Mouse (Mus musculus): ENCODE measurements around the gene Atp8a2. TPM values are rescaled to one million over a fixed set of nuclear protein-coding genes. Genes with fewer than 3 reads are reported as not detected.
"Not testable (repeated sequence)": the region's sequence is repeated elsewhere in the genome, so short reads cannot be mapped to it uniquely, and the experiment has no call there.

Atp8a2 gene
- total and polyA plus RNA-seq, 3 experiments, result 0.11 TPM; not detected in 2

DNA sequence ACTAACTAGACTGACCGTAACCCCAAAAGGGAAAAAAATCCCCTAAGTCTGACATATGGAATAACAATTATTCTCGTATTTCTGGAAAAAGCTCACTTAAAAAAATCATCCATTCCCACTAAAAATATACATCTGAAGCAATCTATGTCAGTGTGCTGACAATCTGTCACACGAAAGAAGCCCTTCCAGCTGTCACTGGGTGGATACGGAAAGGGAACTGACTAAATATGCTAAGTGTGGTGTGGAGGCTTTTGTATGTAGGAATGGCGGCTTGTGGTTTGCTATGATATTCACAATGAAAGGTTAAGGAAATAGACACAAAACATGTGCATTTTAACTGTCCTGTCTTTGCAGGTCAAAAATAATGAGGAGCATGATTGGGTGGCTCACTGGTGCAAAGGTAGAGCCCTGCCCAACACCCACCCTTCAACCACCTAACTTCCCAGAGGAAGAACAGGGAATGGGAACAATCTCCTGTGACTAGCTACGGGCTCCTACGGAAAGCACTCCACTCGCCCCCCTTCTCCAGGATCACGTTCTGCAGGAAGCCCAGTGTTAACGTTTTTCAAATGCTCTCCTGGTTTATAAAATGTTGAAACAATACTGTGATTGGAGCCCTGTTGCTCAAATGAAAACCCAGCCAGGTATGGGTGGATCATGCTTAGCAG lies 360.0 kb downstream of the Atp8a2 start:
- ATAC-seq (ENCODE audit: extremely low read depth, insufficient number of reproducible peaks, low FRiP score, poor library complexity, severe bottlenecking), result no peak

DNA sequence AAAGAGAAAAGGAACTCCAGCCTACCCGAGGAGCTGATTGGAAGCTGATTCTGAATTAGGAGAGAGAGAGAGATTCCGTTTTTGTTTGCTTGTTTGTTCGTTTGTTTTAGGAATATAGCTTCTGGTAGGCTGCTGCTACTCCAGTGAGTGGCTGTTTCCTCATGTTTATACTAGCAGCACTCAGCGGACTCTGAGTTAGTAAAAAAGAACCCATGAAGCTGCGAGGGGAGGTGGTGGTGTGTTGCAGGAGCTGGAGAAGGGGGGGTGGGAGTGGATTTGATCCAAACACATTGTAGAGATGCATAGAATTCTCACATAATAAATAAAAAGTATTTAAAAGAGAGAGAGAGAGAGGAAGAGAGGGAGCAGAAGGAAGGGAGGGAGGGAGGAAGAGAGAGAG lies 367.4 kb downstream of the Atp8a2 start:
- no peaks in the 10 kb centered on the region for H3K9me3 ChIP-seq (replicated peaks)
- no peaks in the 10 kb centered on the region for H3K36me3 ChIP-seq (replicated peaks)
- no peak for TF ChIP-seq GATA1 (IDR thresholded peaks at IDR 0.05; ENCODE audit: borderline replicate concordance, low read length)
- TF ChIP-seq TAL1 (conservative IDR thresholded peaks at IDR 0.05; ENCODE audit: low read depth, low read length), result no peak
- TF ChIP-seq GATA2 (IDR thresholded peaks at IDR 0.05; ENCODE audit: borderline replicate concordance, low read depth, low read length), result no peak
- no peak for TF ChIP-seq POLR2AphosphoS5 (IDR thresholded peaks at IDR 0.05; ENCODE audit: insufficient replicate concordance, low read depth, low read length)
- no peak for TF ChIP-seq CTCF (IDR thresholded peaks at IDR 0.05; ENCODE audit: low read depth, low read length)
- H3K4me3 ChIP-seq (ENCODE audit: low read depth, low read length), result no peak overlapping the region
- DNase-seq (ENCODE audit: low spot score) (no peak), ATAC-seq (ENCODE audit: extremely low read depth, insufficient number of reproducible peaks, low FRiP score, poor library complexity, severe bottlenecking) (no peak)
- H3K27me3 ChIP-seq (ENCODE audit: insufficient read depth, low read length), result no peaks in the 10 kb centered on the region
- no peaks in the 10 kb centered on the region for H3K4me1 ChIP-seq (ENCODE audit: insufficient read depth, low read depth, low read length)

More for the DNA sequence above, 360.0 kb downstream of the Atp8a2 start:
- DNase-seq (ENCODE audit: low spot score), result no peak
- Histone ChIP-seq H3K36me3 (replicated peaks) (no peaks in the 10 kb centered on the region), H3K4me3 (ENCODE audit: low read depth, low read length) (no peak overlapping the region), H3K9me3 (replicated peaks) (peaks cover 23% of the 10 kb centered on the region), H3K27me3 (ENCODE audit: insufficient read depth, low read length) (no peaks in the 10 kb centered on the region), H3K4me1 (ENCODE audit: insufficient read depth, low read depth, low read length) (no peaks in the 10 kb centered on the region)
- TF ChIP-seq CTCF (IDR thresholded peaks at IDR 0.05; ENCODE audit: low read depth, low read length) (no peak), POLR2AphosphoS5 (IDR thresholded peaks at IDR 0.05; ENCODE audit: insufficient replicate concordance, low read depth, low read length) (no peak), GATA1 (IDR thresholded peaks at IDR 0.05; ENCODE audit: borderline replicate concordance, low read length) (no peak), GATA2 (IDR thresholded peaks at IDR 0.05; ENCODE audit: borderline replicate concordance, low read depth, low read length) (no peak), TAL1 (conservative IDR thresholded peaks at IDR 0.05; ENCODE audit: low read depth, low read length) (no peak)

GRCm38 (mm10) chr14:59827409-59827808 lies 369.6 kb downstream of the Atp8a2 start:
- no peak for DNase-seq (ENCODE audit: low spot score)
- Histone ChIP-seq H3K9me3 (replicated peaks) (peaks cover 1% of the 10 kb centered on the region; the same call in 1 of the 2 replicates), H3K4me3 (ENCODE audit: low read depth, low read length) (no peak overlapping the region), H3K27me3 (ENCODE audit: insufficient read depth, low read length) (no peaks in the 10 kb centered on the region), H3K36me3 (replicated peaks) (no peaks in the 10 kb centered on the region), H3K4me1 (ENCODE audit: insufficient read depth, low read depth, low read length) (no peaks in the 10 kb centered on the region)
- no peak for TF ChIP-seq POLR2AphosphoS5 (IDR thresholded peaks at IDR 0.05; ENCODE audit: insufficient replicate concordance, low read depth, low read length)
- no peak for TF ChIP-seq GATA2 (IDR thresholded peaks at IDR 0.05; ENCODE audit: borderline replicate concordance, low read depth, low read length)
- no peak for TF ChIP-seq TAL1 (conservative IDR thresholded peaks at IDR 0.05; ENCODE audit: low read depth, low read length)
- no peak for TF ChIP-seq GATA1 (IDR thresholded peaks at IDR 0.05; ENCODE audit: borderline replicate concordance, low read length)
- TF ChIP-seq CTCF (IDR thresholded peaks at IDR 0.05; ENCODE audit: low read depth, low read length), result no peak
- no peak for ATAC-seq (ENCODE audit: extremely low read depth, insufficient number of reproducible peaks, low FRiP score, poor library complexity, severe bottlenecking)

- ATAC-seq (ENCODE audit: extremely low read depth, insufficient number of reproducible peaks, low FRiP score, poor library complexity, severe bottlenecking), result no peak
- Histone ChIP-seq H3K27me3 (ENCODE audit: insufficient read depth, low read length) (no peaks in the 10 kb centered on the region), H3K4me3 (ENCODE audit: low read depth, low read length) (no peak overlapping the region), H3K9me3 (replicated peaks) (peaks cover 9% of the 10 kb centered on the region; the same call in 1 of the 2 replicates), H3K36me3 (replicated peaks) (no peaks in the 10 kb centered on the region), H3K4me1 (ENCODE audit: insufficient read depth, low read depth, low read length) (no peaks in the 10 kb centered on the region)
- no peak for DNase-seq (ENCODE audit: low spot score)
- no peak for TF ChIP-seq CTCF (IDR thresholded peaks at IDR 0.05; ENCODE audit: low read depth, low read length)
- no peak for TF ChIP-seq GATA1 (IDR thresholded peaks at IDR 0.05; ENCODE audit: borderline replicate concordance, low read length)
- no peak for TF ChIP-seq TAL1 (conservative IDR thresholded peaks at IDR 0.05; ENCODE audit: low read depth, low read length)
- no peak for TF ChIP-seq POLR2AphosphoS5 (IDR thresholded peaks at IDR 0.05; ENCODE audit: insufficient replicate concordance, low read depth, low read length)
- no peak for TF ChIP-seq GATA2 (IDR thresholded peaks at IDR 0.05; ENCODE audit: borderline replicate concordance, low read depth, low read length)
Observed at GRCm38 (mm10) chr14:59820115-59820419, 376.9 kb downstream of the Atp8a2 start.

DNA sequence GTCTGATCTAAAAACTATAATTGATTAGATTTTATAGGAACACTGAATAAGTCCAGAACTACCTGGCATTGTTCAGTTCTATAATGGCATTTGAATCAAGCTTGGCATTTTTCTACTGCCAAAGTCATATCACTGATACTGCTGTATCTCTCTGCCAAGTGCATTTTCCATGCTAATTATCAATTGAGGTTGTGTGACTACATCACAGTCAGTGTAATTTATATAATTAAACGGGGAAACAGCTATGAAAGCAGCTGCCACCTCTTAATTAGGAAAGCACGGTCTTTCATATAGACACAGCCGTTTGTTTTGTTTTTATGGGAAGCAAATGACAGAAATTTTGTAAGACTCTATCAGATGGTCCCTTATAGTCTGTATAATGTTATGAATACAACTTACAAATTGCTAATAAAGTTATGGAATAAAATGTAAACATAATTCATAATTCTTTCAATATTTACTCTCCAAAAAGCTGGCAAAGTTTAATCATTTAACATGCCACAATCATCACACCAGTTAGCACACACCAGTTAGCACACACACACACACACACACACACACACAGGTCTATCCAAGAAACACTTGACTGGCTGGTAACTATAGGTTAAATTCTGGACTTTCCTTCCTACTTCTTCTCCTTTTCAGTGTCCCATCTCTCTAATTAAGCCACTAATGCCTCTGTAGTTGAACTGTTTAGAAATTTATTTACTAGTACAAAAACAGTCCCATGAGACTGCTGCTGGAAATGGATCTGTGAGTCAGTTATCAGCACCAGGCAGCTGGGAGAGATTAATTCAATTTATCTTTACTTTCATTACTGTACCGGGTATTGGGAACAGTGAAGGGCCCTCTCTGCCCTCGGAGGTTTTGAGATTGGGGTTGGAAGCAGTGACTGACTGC lies 377.5 kb downstream of the Atp8a2 start:
- no peak for TF ChIP-seq POLR2AphosphoS5 (IDR thresholded peaks at IDR 0.05; ENCODE audit: insufficient replicate concordance, low read depth, low read length)
- TF ChIP-seq CTCF (IDR thresholded peaks at IDR 0.05; ENCODE audit: low read depth, low read length), result no peak
- no peak for TF ChIP-seq GATA2 (IDR thresholded peaks at IDR 0.05; ENCODE audit: borderline replicate concordance, low read depth, low read length)
- TF ChIP-seq TAL1 (conservative IDR thresholded peaks at IDR 0.05; ENCODE audit: low read depth, low read length), result no peak
- TF ChIP-seq GATA1 (IDR thresholded peaks at IDR 0.05; ENCODE audit: borderline replicate concordance, low read length), result no peak
- Histone ChIP-seq H3K9me3 (replicated peaks) (peaks cover 9% of the 10 kb centered on the region; the same call in 1 of the 2 replicates), H3K4me1 (ENCODE audit: insufficient read depth, low read depth, low read length) (no peaks in the 10 kb centered on the region), H3K27me3 (ENCODE audit: insufficient read depth, low read length) (no peaks in the 10 kb centered on the region), H3K36me3 (replicated peaks) (no peaks in the 10 kb centered on the region), H3K4me3 (ENCODE audit: low read depth, low read length) (no peak overlapping the region)
- ATAC-seq (ENCODE audit: extremely low read depth, insufficient number of reproducible peaks, low FRiP score, poor library complexity, severe bottlenecking) (no peak), DNase-seq (ENCODE audit: low spot score) (no peak)

GRCm38 (mm10) chr14:59810316-59810715 lies 386.7 kb downstream of the Atp8a2 start:
- H3K36me3 ChIP-seq (replicated peaks); H3K4me1 ChIP-seq (ENCODE audit: insufficient read depth, low read depth, low read length); ATAC-seq (ENCODE audit: extremely low read depth, insufficient number of reproducible peaks, low FRiP score, poor library complexity, severe bottlenecking); DNase-seq (ENCODE audit: low spot score); H3K4me3 ChIP-seq (ENCODE audit: low read depth, low read length); H3K27me3 ChIP-seq (ENCODE audit: insufficient read depth, low read length); H3K9me3 ChIP-seq (replicated peaks): not testable (repeated sequence)
